Mouse (Mus musculus): ENCODE results near the gene Rnf5.
A peak's percentile ranks its signal among the peaks of the same experiment; 100 is the strongest.

Rnf5 gene

DNA sequence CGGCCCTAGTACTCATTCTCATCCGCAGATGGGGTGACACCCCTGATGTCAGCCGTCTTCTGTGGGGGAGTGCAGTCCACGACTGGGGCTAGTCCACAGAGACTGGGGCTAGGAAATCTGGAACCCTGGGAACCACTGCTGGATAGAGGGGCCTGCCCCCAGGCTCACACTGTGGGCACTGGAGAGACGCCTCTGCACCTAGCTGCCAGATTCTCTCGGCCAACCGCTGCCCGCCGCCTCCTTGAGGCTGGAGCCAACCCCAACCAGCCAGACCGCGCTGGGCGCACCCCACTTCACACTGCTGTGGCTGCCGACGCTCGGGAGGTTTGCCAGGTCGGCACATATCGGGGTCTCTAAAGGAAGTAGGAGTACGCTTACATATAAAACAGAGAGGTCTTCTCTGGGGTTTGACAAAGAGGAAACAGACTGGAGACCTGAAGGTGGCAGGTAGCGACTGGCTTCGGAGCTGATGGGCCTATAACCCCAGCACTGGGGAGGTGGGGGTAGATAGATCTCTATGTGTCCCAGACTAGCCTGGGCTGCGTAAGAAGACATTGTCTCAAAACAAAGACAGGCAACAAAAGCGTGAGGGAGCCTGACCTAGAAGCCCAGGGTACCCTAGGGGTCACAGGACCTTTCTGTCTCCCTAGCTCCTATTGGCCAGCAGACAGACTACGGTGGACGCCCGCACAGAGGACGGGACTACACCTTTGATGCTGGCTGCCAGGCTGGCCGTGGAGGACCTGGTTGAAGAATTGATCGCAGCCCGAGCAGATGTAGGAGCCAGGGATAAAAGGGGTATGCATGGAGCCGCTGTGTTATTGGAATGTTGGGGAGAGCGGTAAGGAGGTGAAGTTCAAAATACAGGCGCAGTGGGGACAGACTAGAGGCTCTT, 17.4 kb downstream of the Rnf5 start:
- DNase-seq (ENCODE audit: low read depth): peak; percentile 33

- DNase-seq (ENCODE audit: low read depth): no peak
These were observed 18.4 kb downstream of the Rnf5 start for GRCm38 (mm10) chr17:34585121-34585520.

GRCm38 (mm10) chr17:34583819-34584218, 19.7 kb downstream of the Rnf5 start:
- DNase-seq (ENCODE audit: low read depth): no peak

GRCm38 (mm10) chr17:34583397-34583796, 20.1 kb downstream of the Rnf5 start:
- DNase-seq (ENCODE audit: low read depth): no peak

DNA sequence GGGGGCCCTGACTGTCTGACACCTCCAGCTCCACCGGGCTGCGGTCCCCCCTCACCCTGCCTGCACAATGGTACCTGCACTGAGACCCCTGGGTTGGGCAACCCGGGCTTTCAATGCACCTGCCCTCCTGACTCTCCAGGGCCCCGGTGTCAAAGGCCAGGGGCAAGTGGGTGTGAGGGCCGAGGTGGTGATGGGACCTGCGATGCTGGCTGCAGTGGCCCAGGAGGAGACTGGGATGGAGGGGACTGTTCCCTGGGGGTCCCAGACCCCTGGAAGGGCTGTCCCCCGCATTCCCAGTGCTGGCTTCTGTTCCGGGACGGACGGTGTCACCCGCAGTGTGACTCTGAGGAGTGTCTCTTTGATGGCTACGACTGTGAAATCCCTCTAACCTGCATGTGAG, 21.0 kb downstream of the Rnf5 start:
- DNase-seq (ENCODE audit: low read depth): no peak

- no peak for DNase-seq (ENCODE audit: low read depth)
These were observed 25.4 kb downstream of the Rnf5 start for GRCm38 (mm10) chr17:34578070-34578469.

- DNase-seq (ENCODE audit: low read depth): no peak
These were observed 26.9 kb downstream of the Rnf5 start for GRCm38 (mm10) chr17:34576577-34576976.

DNA sequence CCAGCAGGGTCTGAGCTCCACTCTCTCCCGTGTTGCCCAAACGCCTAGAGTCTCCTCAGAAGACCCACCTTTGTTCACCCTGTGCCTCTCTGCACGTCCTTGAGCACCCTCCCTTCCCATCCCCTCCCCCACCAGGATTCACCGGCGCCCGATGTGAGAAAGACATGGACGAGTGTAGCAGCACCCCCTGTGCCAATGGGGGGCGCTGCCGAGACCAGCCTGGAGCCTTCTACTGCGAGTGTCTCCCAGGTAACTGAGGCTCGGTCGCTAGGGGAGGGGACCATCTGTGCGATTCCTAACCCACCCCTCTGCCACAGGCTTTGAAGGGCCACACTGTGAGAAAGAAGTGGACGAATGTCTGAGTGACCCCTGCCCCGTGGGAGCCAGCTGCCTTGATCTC, 31.1 kb downstream of the Rnf5 start:
- no peak for DNase-seq (ENCODE audit: low read depth)

GRCm38 (mm10) chr17:34571875-34572274, 31.6 kb downstream of the Rnf5 start:
- DNase-seq (ENCODE audit: low read depth): peak; percentile 61

DNA sequence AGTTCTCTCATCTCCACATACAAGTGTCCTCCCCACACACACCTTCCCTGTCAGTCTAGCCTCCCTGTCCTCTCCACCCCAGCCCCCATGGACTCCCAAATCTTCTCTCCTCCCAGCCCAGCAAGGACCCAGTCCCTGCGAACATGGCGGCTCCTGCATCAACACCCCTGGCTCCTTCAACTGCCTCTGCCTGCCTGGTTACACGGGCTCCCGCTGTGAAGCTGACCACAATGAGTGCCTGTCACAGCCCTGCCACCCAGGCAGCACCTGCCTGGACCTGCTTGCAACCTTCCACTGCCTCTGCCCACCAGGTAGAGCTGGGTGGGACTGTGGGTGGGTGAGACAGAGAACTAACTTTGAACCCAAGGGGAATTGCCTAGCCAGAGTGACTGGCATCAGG, 33.6 kb downstream of the Rnf5 start:
- DNase-seq (ENCODE audit: low read depth): no peak

DNA sequence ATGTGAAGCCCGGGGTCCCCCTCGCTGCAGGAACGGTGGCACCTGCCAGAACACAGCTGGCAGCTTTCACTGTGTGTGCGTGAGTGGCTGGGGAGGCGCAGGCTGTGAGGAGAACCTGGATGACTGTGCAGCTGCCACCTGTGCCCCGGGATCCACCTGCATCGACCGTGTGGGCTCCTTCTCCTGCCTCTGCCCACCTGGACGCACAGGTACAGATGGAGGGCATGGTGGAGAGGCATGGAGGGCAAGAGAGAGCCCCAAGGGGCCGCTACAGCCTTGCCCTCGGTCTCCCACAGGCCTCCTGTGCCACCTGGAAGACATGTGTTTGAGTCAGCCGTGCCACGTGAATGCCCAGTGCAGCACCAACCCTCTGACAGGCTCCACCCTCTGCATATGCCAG, 35.1 kb downstream of the Rnf5 start:
- DNase-seq (ENCODE audit: low read depth): no peak

GRCm38 (mm10) chr17:34567311-34567710, 36.2 kb downstream of the Rnf5 start:
- no peak for DNase-seq (ENCODE audit: low read depth)

GRCm38 (mm10) chr17:34564796-34565195, 38.7 kb downstream of the Rnf5 start:
- DNase-seq (ENCODE audit: low read depth): no peak

DNA sequence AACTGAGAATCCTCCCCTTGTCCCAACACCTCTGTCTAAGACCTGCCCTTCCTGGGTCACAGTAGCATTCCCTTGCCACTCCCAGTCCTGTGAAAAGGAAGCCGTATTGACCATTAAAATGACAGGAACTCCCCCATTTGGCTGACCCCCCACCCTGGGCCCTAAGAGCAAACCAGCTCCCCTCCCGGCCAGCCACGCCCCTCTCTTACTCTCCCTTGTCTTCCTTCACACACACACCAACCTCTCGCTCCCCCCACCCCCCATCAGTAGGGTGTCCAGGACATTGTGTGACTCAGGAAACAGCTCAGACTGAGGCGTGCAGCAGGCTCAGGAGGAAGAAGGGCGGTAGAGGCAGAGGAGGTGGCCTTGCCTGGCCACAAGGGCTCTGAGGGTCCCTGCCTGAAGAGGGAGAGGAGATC, 39.5 kb downstream of the Rnf5 start, which contains the start of gene Notch4:
TSS of gene Notch4 (plus strand) at position 266 of the 419 bp plus-strand sequence.
- no peak for DNase-seq (ENCODE audit: low read depth)

- DNase-seq (ENCODE audit: low read depth): no peak
These were observed 40.1 kb downstream of the Rnf5 start for GRCm38 (mm10) chr17:34563354-34563753.

- DNase-seq (ENCODE audit: low read depth): no peak
These were observed 40.9 kb downstream of the Rnf5 start for GRCm38 (mm10) chr17:34562595-34562994.

DNA sequence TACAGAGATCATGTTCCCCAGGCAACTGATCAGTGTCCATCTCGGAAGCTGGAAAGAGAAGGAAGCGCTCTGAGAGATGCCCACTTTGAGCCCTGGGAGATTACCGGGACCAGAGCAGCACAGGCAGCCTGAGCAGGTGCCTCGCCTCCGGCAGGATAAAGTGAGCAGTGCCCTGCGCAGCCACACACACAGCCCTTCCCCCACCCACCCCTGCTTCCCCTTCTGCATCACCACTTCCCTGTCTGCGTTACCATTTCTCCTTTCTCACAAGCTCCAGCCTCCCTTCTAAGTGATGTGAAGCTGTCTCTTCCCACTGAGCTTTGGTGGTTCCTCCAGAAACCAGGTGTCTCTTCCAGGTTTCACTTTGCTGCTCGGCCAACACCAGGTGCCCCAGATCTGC, 42.3 kb downstream of the Rnf5 start:
- peak; percentile 39 for DNase-seq (ENCODE audit: low read depth)

DNA sequence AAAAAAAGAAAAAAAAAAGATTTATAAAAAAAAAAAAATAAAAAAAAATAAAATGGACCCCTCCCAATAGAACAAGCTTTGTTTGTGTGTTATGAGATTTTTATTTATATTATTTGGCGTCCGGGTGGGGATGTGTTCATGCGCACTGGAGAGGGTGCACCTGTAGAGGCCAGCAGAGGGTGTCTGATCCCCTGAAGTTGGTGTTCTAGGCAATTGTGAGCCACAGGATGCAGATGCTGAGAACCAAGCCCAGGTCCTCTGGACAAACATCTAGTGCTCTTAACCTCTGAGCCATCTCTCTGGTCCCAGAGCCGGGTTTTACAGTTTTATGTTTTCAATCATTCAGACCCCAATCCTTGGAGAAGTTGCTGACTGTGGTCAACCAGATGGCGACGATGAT, 43.1 kb downstream of the Rnf5 start:
- DNase-seq (ENCODE audit: low read depth): no peak

- DNase-seq (ENCODE audit: low read depth): peak; percentile 40
These were observed 43.6 kb downstream of the Rnf5 start for GRCm38 (mm10) chr17:34559895-34560294.

DNA sequence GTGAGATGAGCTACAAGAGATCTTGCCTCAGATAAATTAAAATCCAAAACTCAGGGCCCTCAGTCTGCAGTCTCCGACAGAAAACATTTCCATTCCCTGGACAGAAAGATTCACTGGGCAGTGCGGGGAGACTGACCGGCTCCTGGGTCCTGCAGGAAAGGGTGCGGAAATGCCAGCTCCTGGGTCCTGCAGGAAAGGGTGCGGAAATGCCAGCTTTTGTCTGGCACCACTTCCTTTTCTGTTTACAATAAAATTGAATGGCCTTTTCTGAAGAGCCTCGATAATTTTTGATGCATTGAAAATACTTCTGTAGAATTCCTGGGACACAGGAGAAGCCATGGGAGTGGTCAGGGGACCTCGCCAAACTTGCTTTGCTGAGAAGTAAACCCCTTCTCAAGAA, 44.4 kb downstream of the Rnf5 start:
- no peak for DNase-seq (ENCODE audit: low read depth)

DNA sequence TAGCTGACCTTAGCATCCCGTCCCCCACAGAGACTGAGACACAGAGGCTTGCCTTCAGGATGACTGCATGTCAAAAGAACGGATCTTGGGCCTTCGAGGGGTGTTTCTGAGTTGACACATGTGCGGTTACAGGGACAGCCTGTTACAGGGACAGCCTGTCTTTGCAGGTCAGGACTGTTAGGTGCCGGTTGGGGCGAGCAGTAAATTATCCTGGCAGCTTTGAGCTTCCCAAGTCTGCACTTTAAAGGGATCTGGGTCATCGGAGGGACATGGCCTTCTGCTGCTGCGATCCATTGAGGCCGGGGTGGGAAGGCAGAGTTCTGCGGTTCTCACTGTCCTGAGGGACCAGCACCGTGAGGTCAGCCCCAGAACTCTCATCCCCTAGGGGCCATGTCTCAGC, 46.1 kb downstream of the Rnf5 start:
- no peak for DNase-seq (ENCODE audit: low read depth)

DNA sequence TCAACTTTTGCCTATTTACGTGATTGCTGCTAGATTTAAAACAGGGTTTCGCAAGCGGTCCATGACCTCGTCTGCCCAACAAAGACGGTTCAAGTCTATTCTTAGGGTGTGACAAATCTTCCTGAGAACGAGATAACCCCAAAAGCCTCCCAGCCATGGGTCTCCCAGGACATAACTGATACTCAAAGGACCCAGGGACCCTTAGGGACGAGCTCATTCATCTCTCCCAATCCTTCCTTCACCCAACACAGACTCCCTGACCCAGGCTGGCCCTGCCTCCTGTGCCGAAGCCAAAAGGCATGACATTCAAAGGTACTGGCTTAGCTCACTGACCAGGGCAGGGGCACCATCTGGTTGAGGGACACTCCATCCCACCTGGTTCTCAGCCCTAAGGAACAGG, 47.1 kb downstream of the Rnf5 start:
- no peak for DNase-seq (ENCODE audit: low read depth)

GRCm38 (mm10) chr17:34555483-34555882, 48.0 kb downstream of the Rnf5 start:
- DNase-seq (ENCODE audit: low read depth): peak; percentile 84
